Mouse (Mus musculus) hindbrain, embryonic 14.5 days (tissue): ENCODE measurements at regions not wholly inside any gene's neighbourhood (a gene's known extent, or its start where the extent isn't known, plus 50 kb on each side); places are given as distances from the start of the nearest gene placed in this dataset.
A peak's percentile ranks its signal among the peaks of the same experiment; 100 is the strongest.

ENCODE experiments used
- ATAC-seq: fragments of 200-750 bp; cut with Nextera tagmentation; 2 replicates; pipeline ENCODE4 v1.8.0; 2017; ENCODE audit warnings: moderate number of reproducible peaks, mild to moderate bottlenecking, moderate TSS enrichment, moderate library complexity; ENCODE audit not compliant: low FRiP score
- DNase-seq: peaks from one replicate; pipeline ENCODE4 v3.0.0-alpha.2; 2015; ENCODE audit warnings: low spot score
- H3K27ac ChIP-seq: fragments of 300-500 bp; sonication (generic); 2 replicates; pipeline ENCODE4 v1.5.1; 2014; ENCODE audit warnings: mild to moderate bottlenecking, moderate library complexity
- H3K27me3 ChIP-seq: fragments of 300-500 bp; sonication (generic); 2 replicates; pipeline ENCODE4 v1.6.1; 2014; ENCODE audit warnings: mild to moderate bottlenecking, low read length, mixed read lengths; ENCODE audit not compliant: control insufficient read depth, insufficient read depth
- H3K36me3 ChIP-seq: fragments of 300-500 bp; sonication (generic); replicated peaks from 2 replicates; pipeline ENCODE4 v1.6.1; 2014; ENCODE audit not compliant: control insufficient read depth, insufficient read depth
- H3K4me1 ChIP-seq: fragments of 300-500 bp; sonication (generic); replicated peaks from 2 replicates; pipeline ENCODE4 v1.6.1; 2014; ENCODE audit warnings: antibody characterized with exemption, low read length, mixed read lengths; ENCODE audit not compliant: control insufficient read depth, insufficient read depth
- H3K4me2 ChIP-seq: fragments of 300-500 bp; sonication (generic); replicated peaks from 2 replicates; pipeline ENCODE4 v1.6.1; 2014; ENCODE audit warnings: mild to moderate bottlenecking, moderate library complexity
- H3K4me3 ChIP-seq: fragments of 300-500 bp; sonication (generic); replicated peaks from 2 replicates; pipeline ENCODE4 v1.5.1; 2014; ENCODE audit warnings: mild to moderate bottlenecking, low read length
- H3K9ac ChIP-seq: fragments of 300-500 bp; sonication (generic); 2 replicates; pipeline ENCODE4 v1.6.1; 2014
- H3K9me3 ChIP-seq: fragments of 300-500 bp; sonication (generic); 2 replicates; pipeline ENCODE4 v1.6.1; 2016; ENCODE audit warnings: low read length; ENCODE audit not compliant: control insufficient read depth
- WGBS: fragments of 180-500 bp; shearing (Covaris S2); extraction: QIAGEN DNeasy Blood & Tissue Kit; methylation state at CpG from one replicate; pipeline ENCODE4 v1.1.7; 2014; 5-methylcytosine and 5-hydroxymethylcytosine counted together

DNA sequence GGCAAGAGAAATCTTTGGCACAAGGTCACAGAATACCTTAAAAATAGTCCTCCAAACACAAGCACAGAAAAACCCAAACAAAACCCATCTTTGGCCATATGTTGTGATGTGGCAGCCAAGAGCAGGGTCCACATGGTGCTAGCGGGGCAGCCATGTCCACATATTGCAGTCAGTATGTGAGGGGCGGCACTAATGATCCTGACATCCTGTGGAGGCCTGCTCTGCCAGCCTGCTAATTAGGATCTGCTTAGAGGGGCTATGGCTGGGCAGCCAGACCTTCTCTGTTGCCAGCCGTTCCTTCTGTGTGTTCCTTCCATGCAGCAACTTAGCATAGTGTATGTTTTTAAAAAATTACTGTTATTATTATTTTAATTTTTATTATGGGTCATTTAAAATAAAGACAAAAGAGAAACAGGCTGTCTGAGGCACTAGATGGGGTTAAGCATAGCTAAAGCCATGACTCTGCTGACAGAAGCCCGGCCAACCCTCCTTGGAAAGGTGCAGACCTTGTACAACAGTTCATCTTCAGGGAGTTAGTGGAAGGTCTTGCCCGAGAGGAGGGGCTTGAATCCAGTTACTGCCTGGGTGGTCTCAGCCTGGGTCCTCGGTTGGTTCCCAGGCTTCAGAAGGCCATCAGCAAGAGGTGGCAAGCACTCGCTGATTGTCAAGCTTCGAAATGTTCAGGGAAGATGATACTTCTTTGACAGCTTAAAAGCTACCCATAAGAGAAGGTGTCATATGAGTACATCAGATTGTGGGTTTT is 487.1 kb downstream of the Dhx35 start:
- H3K9ac ChIP-seq: no peak overlapping the region
- no peaks in the 10 kb centered on the region for H3K36me3 ChIP-seq
- WGBS: 74% methylated on average over 8 of the region's 8 CpGs
- H3K4me3 ChIP-seq: no peak overlapping the region
- DNase-seq (no peak), ATAC-seq (no peak; the same call in 1 of the 2 replicates)
- H3K4me2 ChIP-seq: no peak overlapping the region
- H3K4me1 ChIP-seq: peaks cover 7% of the 10 kb centered on the region; the same call in 1 of the 2 replicates
- H3K27me3 ChIP-seq: no peaks in the 10 kb centered on the region
- H3K27ac ChIP-seq: no peak overlapping the region
- H3K9me3 ChIP-seq: no peaks in the 10 kb centered on the region

DNA sequence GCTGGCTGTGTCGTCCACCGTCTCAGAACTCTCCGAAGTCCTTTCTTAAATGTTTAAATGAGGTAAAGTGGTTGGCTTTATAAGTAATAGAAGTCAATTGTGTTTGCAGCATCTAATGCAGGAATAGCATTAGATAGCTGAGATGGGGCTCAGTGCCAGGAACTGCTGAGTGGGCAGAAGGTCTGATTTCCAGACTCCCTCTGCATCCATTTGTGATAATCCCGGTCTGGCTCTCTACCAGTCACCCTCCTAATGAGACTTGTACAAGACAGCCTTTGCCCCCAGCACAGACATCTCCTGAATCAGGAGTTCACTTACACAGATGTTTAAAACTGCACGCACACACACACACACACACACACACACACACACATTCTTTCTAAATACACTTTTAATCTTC is 489.5 kb downstream of the Dhx35 start:
- no peak for ATAC-seq
- H3K9ac ChIP-seq: no peak overlapping the region
- no peaks in the 10 kb centered on the region for H3K9me3 ChIP-seq
- peak; percentile 37 for DNase-seq
- whole genome bisulfite sequencing: 55% methylated on average over 5 of the region's 5 CpGs
- H3K4me2 ChIP-seq: no peak overlapping the region
- peaks cover 7% of the 10 kb centered on the region; the same call in 1 of the 2 replicates for H3K4me1 ChIP-seq
- H3K27ac ChIP-seq: no peak overlapping the region
- H3K4me3 ChIP-seq: no peak overlapping the region
- no peaks in the 10 kb centered on the region for H3K36me3 ChIP-seq
- H3K27me3 ChIP-seq: no peaks in the 10 kb centered on the region

DNA sequence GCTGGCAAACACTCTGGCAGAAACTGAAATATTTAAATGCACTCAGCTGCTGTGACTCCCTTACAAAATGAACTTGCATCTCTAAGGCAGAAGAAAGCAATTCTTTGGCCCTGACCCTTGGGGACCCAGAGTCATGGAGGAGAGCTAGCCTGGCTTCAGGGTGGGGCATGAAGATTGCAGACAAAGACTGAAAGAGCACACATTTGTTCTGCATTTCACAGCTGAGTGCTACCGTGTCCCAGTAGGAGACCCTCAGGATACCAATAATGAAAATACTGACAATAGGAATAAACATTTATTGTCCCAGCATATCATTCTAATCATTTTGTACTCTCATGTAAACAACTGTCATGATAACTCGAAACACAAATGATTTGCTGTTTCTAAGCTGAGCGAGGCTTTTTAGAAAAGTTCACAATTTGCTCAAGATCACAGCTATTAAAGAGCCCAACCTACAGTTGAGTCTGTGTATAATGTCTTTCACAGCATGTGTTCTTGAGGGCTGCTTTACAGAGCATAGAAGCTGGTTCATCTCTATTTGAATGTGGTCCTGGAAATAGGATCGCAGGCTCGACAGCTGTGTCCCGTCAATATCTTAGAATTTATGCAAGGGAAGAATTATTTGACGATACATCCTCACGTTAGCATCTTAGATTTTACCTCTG is 490.1 kb downstream of the Dhx35 start:
- no peak for ATAC-seq
- Histone ChIP-seq H3K4me1 (peaks cover 7% of the 10 kb centered on the region; the same call in 1 of the 2 replicates), H3K36me3 (no peaks in the 10 kb centered on the region), H3K4me3 (no peak overlapping the region), H3K27ac (no peak overlapping the region), H3K4me2 (no peak overlapping the region), H3K9ac (no peak overlapping the region), H3K27me3 (no peaks in the 10 kb centered on the region), H3K9me3 (no peaks in the 10 kb centered on the region)
- DNase-seq: no peak
- 40% methylated on average over 8 of the region's 8 CpGs for WGBS

DNA sequence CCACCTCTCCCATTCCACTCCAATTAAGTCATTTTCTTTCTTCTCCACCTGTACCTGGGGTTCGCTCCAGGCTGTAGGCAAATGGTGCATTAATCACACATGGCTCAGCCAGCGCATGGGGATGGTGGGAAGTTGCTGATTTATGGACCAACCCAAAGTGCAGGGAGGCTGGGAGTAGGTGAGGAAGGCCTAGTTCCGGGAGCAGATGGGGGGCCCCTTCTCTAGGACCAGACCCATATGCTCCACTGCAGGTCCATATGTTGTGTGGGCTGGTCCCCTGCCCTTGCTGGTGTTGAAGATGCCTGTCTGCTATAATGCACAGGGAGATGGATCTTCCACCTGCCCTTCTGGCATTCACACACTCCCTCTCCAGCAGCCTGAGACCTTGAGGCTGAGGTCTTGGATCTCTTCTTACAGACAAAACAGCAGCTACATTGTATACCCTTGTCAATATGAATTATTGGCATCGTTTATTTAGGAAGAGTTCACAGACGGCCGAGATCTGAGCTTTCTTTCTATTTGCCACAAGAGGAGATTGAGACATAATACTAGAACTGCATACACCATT is 493.5 kb downstream of the Dhx35 start:
- Histone ChIP-seq H3K36me3 (no peaks in the 10 kb centered on the region), H3K9ac (no peak overlapping the region), H3K9me3 (no peaks in the 10 kb centered on the region), H3K27ac (no peak overlapping the region), H3K27me3 (no peaks in the 10 kb centered on the region; the same call in 1 of the 2 replicates), H3K4me2 (no peak overlapping the region), H3K4me1 (peaks cover 7% of the 10 kb centered on the region; the same call in 1 of the 2 replicates), H3K4me3 (no peak overlapping the region)
- ATAC-seq (no peak; the same call in 1 of the 2 replicates), DNase-seq (no peak)
- WGBS: 73% methylated on average over 6 of the region's 6 CpGs

DNA sequence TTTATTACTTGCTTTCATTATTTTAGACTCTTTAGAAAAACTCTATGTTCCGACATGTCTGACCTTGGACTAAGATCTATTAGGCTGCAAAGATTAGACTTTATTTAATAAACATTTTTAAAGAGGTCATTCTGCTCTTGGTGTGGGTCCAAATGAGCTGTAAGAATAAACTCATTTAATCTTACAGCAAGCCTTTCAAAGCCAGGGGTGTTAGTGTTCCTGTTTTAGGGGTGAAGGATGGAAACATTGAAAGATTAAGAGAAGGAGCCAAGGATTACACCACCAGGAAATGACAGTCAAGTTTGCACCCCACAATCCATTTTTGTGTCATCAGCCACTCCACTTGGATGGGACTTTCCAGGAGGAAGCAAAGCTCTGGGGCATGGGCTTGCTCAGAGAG is 495.5 kb downstream of the Dhx35 start:
- no peaks in the 10 kb centered on the region for H3K9me3 ChIP-seq
- H3K4me2 ChIP-seq: no peak overlapping the region
- no peaks in the 10 kb centered on the region; the same call in 1 of the 2 replicates for H3K27me3 ChIP-seq
- H3K4me3 ChIP-seq: no peak overlapping the region
- WGBS: 92% methylated on average over 1 of the region's 1 CpGs
- no peak overlapping the region for H3K27ac ChIP-seq
- no peaks in the 10 kb centered on the region for H3K36me3 ChIP-seq
- H3K4me1 ChIP-seq: no peaks in the 10 kb centered on the region
- H3K9ac ChIP-seq: no peak overlapping the region
- ATAC-seq (no peak), DNase-seq (no peak)

DNA sequence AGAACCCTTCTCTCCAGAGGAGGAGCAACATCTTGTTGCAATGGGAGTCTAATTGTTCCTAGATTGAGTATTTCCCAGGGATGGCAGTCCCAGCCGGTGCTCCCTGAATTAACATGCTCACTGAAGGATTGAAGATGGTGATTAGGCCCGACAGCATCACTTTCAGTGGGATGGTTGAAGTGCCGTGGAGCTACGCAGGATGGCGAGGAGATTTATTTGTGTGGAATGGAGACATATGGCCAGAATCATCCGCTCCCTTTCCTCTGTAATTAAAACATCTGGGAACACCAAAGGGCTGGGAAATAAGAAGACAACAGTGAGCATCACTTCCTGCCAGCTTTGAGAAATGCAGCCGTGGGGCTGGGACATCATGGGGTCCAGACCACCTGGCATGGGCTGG is 512.4 kb downstream of the Dhx35 start:
- Histone ChIP-seq H3K4me2 (no peak overlapping the region), H3K4me3 (no peak overlapping the region), H3K4me1 (no peaks in the 10 kb centered on the region), H3K36me3 (no peaks in the 10 kb centered on the region), H3K27me3 (no peaks in the 10 kb centered on the region), H3K9me3 (no peaks in the 10 kb centered on the region), H3K9ac (no peak overlapping the region), H3K27ac (no peak overlapping the region)
- WGBS: 46% methylated on average over 7 of the region's 7 CpGs
- ATAC-seq (no peak), DNase-seq (no peak)

DNA sequence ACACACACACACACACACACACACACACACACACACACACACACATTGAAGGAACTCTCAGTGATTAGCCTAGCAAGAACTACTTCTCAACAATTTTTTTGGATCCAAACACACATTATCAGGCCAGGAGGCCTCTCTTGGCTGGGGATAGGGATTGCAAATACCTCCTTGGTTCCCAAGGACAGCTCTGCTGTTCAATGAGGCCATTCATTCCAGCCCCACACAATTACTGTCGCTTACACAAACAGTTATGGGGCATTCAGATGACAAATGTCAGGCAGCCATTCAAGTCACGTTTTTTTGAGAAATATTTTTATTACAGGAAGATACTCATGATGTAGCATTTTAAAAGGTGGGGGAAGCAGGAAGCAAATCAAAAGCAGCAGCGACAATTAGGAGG is 540.1 kb downstream of the Dhx35 start:
- Histone ChIP-seq H3K9ac (no peak overlapping the region), H3K4me2 (no peak overlapping the region), H3K36me3 (no peaks in the 10 kb centered on the region), H3K4me1 (no peaks in the 10 kb centered on the region), H3K4me3 (no peak overlapping the region), H3K9me3 (no peaks in the 10 kb centered on the region), H3K27me3 (no peaks in the 10 kb centered on the region), H3K27ac (no peak overlapping the region)
- ATAC-seq: no peak
- DNase-seq: no peak
- 57% methylated on average over 3 of the region's 3 CpGs for WGBS

DNA sequence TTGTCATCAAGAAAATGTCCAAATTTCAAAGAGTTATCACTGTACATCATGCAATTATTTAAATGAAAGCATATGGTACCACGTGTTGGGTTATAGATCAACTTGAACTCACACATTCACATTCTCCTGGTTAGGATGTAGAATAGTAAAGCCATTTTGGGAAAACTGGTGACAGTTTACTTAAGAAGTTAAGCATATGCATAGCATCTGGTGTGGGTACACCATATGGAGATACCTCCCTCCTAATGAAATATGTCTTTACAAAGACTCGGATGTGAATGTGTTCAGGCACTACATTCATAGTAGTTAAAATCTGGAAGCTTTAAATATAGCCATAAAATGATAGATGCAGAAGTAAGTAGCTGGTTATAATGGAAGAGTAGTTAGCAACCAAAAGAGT is 542.0 kb downstream of the Dhx35 start:
- H3K4me3 ChIP-seq: no peak overlapping the region
- no peaks in the 10 kb centered on the region for H3K27me3 ChIP-seq
- no peaks in the 10 kb centered on the region for H3K36me3 ChIP-seq
- H3K9ac ChIP-seq: no peak overlapping the region
- no peak overlapping the region for H3K4me2 ChIP-seq
- no peak for DNase-seq
- H3K9me3 ChIP-seq: no peaks in the 10 kb centered on the region
- 78% methylated on average over 2 of the region's 2 CpGs for WGBS
- no peak overlapping the region for H3K27ac ChIP-seq
- no peak for ATAC-seq
- H3K4me1 ChIP-seq: no peaks in the 10 kb centered on the region

DNA sequence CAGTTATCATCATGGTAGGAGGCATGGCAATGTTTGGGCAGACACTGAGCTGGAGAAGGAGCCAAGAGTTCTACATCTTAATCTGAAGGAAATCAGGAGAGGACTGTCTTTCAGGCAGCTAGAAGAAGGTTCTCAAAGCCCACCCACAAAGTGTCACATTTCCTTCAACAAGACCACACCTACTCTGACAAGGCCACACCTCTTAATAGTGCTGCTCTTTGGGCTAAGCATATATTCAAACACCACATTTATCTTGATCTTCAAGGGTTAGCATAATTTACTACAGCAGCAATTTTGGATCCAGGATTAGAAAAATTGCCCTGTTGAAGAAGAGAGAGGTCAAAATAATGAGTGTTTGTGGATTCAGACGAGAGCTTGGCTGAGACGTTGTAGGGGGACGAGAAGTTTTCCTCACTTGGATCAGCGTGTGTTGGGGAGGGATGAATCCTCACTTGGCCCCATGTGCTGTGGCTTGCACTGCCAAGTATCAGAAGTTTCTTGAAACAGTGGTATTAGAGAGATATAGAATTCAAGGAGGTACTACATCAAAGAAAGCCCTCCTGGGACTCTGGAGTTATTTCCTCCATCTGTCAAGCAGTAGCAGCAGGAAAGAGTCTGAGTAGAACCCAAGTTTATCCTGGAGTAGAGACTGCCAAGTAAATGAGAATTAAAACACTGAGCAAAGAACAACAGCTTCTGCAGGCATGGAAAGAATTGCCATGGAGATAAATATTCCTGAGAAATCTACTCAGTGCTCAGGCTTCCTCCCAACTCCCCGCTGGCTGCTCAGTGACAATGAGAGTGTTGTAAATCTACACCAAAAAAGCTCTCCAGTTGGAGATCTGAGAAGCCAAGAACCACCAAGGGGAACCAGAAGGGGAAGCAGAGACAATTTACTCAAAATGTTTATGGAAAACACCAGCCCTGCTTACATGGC is 549.3 kb downstream of the Dhx35 start:
- Histone ChIP-seq H3K9me3 (no peaks in the 10 kb centered on the region), H3K4me3 (no peak overlapping the region), H3K27me3 (no peaks in the 10 kb centered on the region), H3K27ac (no peak overlapping the region), H3K36me3 (no peaks in the 10 kb centered on the region), H3K9ac (no peak overlapping the region), H3K4me1 (no peaks in the 10 kb centered on the region), H3K4me2 (no peak overlapping the region)
- ATAC-seq (no peak), DNase-seq (no peak)
- WGBS: 73% methylated on average over 5 of the region's 5 CpGs
